Mouse (Mus musculus): ENCODE data around the gene Cilp. TPM values are rescaled to one million over a fixed set of nuclear protein-coding genes. Genes with fewer than 3 reads are reported as not detected.
"Not testable (repeated sequence)": the region's sequence is repeated elsewhere in the genome, so short reads cannot be mapped to it uniquely, and the experiment has no call there.

Cilp gene
- polyA plus RNA-seq, 1 experiment from 2014 or later = 0.48 TPM

DNA sequence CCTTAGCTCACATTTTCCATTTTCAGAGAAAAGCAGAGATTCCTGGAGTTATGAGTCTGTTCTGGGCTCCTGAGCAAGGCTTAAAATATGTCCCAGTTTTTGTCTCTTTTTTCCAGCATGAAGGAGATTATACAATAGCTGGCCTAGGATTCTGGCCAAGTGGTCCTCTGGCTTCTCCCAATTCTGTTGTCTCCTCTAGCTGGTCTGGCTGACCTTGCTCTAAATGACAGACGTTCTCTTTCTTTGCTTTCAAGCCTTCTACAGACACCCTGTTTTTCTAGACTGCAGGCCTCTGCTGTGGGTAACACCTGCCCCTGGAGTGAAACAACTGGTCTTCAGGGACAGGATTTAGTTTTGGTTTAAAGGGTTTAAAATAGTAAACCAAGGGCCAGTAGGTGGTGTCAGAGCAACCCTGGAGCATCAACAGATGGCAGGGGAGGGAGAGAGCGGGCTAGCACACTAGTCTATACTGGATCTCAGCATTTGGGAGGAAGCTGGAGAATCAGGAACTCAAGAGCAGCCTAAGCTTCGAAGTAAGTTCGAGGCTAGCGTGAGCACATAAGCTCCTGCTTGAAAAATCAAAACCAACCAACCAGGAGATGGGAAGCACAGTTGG, 16.7 kb downstream of the Cilp start:
- no peak overlapping the region for H3K9ac ChIP-seq
- no peak for ATAC-seq (ENCODE audit: low FRiP score, low read depth)
- no peaks in the 10 kb centered on the region for H3K36me3 ChIP-seq
- H3K4me1 ChIP-seq (replicated peaks) = no peaks in the 10 kb centered on the region
- 74% methylated on average over 5 of the region's 5 CpGs for WGBS
- no peak overlapping the region for H3K4me3 ChIP-seq
- no peaks in the 10 kb centered on the region for H3K27me3 ChIP-seq
- no peak overlapping the region for H3K4me2 ChIP-seq
- no peak overlapping the region for H3K27ac ChIP-seq (replicated peaks)
- no peaks in the 10 kb centered on the region for H3K9me3 ChIP-seq

DNA sequence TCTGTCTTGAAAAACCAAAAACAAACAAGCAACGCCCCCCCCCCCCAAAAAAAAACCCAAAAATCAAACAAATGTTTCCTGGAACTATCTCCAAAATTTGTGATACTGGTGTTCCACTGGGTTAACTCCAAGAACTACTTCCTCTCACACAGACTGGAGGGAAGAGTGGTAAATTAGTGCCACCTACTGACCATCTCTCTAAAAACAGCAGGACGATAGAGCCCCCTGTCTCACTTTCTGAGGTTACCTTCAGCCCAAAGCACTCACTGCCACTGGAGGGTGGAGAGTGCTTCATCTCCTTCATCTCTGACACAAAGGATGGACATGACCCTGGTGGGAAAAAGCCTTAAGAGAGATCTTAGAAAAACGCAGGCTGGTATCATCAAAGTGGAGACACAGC, 18.3 kb downstream of the Cilp start:
- Histone ChIP-seq H3K4me1 (replicated peaks) (no peaks in the 10 kb centered on the region), H3K27ac (replicated peaks) (no peak overlapping the region), H3K9ac (no peak overlapping the region), H3K36me3 (no peaks in the 10 kb centered on the region), H3K4me2 (no peak overlapping the region), H3K27me3 (no peaks in the 10 kb centered on the region), H3K4me3 (no peak overlapping the region), H3K9me3 (no peaks in the 10 kb centered on the region)
- 0 out of 2 replicates have a peak, but pooled peaks have one; percentile 56 for ATAC-seq (ENCODE audit: low FRiP score, low read depth)
- whole genome bisulfite sequencing = 4% methylated on average over 3 of the region's 3 CpGs

DNA sequence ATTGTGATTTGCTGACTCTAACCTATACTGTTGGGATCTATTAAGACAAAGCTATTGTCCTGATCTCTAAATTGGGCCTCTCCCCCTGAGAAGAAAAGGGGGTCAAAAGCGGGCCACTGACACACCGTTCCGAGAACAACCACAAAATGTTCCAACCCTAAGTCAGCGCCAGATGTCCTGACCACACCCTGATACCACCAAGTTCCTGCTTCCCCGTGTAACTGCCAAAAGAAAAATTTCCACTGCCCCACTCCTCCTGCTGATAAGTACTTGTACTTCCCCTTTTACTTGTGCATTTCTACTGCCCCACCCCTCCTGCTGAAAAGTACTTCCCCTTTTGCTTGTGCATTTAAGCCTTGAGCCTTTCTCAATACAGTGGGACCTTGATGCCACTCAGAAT, 23.3 kb downstream of the Cilp start:
- not testable (repeated sequence) for H3K4me1 ChIP-seq (replicated peaks); H3K36me3 ChIP-seq; H3K27ac ChIP-seq (replicated peaks); H3K27me3 ChIP-seq; H3K4me3 ChIP-seq; ATAC-seq (ENCODE audit: low FRiP score, low read depth); H3K9ac ChIP-seq; H3K4me2 ChIP-seq; H3K9me3 ChIP-seq
- WGBS = 87% methylated on average over 5 of the region's 5 CpGs

DNA sequence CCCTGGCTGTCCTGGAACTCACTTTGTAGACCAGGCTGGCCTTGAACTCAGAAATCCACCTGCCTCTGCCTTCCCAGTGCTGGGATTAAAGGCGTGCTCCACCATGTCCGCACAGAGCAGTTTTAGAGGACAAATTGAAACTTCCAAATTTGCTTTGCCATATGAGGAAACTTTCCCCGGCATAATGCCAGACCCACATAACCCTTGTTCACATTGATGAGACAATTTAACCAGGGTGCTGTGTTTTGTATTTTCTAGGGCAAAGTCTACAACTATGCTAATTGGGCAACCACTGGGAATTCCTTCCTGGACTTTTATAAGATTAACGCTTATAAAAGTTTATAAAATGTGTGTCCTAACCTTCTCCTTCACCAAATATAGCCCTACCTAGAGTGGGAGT, 25.0 kb downstream of the Cilp start:
- H3K4me1 ChIP-seq (replicated peaks) = peaks cover 11% of the 10 kb centered on the region
- H3K4me2 ChIP-seq = no peak overlapping the region
- H3K4me3 ChIP-seq = no peak overlapping the region
- H3K9ac ChIP-seq = no peak overlapping the region
- H3K27ac ChIP-seq (replicated peaks) = no peak overlapping the region
- 95% methylated on average over 4 of the region's 4 CpGs for WGBS
- H3K36me3 ChIP-seq = no peaks in the 10 kb centered on the region
- no peak for ATAC-seq (ENCODE audit: low FRiP score, low read depth)
- H3K27me3 ChIP-seq = no peaks in the 10 kb centered on the region
- no peaks in the 10 kb centered on the region for H3K9me3 ChIP-seq

DNA sequence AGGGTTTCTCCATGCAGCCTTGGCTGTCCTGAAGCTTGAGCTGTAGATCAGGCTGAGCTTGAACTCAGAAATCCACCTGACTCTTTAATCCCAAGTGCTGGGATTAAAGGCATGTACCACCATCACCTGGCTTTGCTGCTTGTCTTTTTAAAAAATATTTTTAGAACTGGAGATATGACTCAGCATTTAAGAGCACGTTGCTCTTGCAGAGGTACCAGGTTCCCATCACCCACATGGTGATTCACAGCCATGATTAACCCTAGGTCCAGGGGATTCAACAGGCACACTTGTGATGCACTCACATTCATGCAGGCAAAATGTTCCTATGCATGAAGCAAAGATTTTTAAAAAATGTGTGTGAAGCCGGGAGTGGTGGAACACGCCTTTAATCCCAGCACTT, 27.4 kb downstream of the Cilp start:
- Histone ChIP-seq H3K27me3 (no peaks in the 10 kb centered on the region), H3K27ac (replicated peaks) (no peak overlapping the region), H3K9ac (no peak overlapping the region), H3K4me2 (no peak overlapping the region), H3K36me3 (0 out of 2 replicates have a peak, but pooled peaks cover 1% of the 10 kb centered on the region), H3K4me3 (no peak overlapping the region), H3K4me1 (replicated peaks) (peaks cover 23% of the 10 kb centered on the region), H3K9me3 (no peaks in the 10 kb centered on the region)
- ATAC-seq (ENCODE audit: low FRiP score, low read depth) = no peak
- 92% methylated on average over 3 of the region's 3 CpGs for WGBS

DNA sequence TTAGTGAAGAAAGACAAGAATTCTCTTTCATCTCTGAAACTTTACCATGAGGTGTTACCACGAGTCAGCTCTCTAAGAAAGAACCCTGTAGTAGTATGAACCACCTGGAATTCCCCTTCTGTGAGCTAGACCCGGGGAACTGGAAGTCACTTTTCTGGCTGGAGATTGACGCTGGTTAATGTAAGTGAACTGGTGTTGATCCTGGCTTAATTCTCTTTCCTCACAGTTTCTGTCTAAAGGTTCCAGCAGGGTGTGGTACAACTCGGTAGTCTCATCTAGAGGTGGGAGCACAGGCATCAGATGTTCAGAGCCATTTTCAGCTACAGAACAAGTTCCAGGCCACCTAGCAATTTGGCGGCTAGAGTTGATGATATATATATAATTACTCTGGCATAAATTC, 28.1 kb downstream of the Cilp start:
- 40% methylated on average over 5 of the region's 5 CpGs for WGBS
- Histone ChIP-seq H3K27ac (replicated peaks) (peak overlapping the region; percentile 70), H3K9me3 (no peaks in the 10 kb centered on the region), H3K4me2 (peak overlapping the region; percentile 87), H3K4me3 (peak overlapping the region; percentile 93), H3K36me3 (0 out of 2 replicates have a peak, but pooled peaks cover 8% of the 10 kb centered on the region), H3K9ac (peak overlapping the region; percentile 60), H3K4me1 (replicated peaks) (peaks cover 23% of the 10 kb centered on the region), H3K27me3 (no peaks in the 10 kb centered on the region)
- ATAC-seq (ENCODE audit: low FRiP score, low read depth) = no peak

DNA sequence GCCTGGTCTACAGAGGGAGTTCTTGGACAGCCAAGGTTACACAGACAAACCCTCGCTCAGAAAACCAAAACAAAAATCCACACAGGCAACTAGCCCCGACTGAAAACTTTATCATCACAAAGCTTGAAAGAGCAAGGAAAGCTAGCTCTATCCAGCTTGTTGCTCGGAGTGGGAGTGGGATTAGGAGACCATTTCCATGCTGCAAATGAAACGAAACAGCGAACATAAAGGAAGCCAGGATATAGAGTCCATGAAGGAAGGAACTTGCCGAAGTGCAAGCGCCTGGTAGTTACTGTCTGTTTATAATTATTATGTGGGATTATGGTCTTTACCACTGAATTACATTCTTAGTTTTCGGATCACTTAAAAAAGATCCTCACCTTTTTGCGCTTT, 28.6 kb downstream of the Cilp start:
- WGBS = under 1% methylated on average over 9 of the region's 9 CpGs
- no peak; the same call in 1 of the 2 replicates for ATAC-seq (ENCODE audit: low FRiP score, low read depth)

DNA sequence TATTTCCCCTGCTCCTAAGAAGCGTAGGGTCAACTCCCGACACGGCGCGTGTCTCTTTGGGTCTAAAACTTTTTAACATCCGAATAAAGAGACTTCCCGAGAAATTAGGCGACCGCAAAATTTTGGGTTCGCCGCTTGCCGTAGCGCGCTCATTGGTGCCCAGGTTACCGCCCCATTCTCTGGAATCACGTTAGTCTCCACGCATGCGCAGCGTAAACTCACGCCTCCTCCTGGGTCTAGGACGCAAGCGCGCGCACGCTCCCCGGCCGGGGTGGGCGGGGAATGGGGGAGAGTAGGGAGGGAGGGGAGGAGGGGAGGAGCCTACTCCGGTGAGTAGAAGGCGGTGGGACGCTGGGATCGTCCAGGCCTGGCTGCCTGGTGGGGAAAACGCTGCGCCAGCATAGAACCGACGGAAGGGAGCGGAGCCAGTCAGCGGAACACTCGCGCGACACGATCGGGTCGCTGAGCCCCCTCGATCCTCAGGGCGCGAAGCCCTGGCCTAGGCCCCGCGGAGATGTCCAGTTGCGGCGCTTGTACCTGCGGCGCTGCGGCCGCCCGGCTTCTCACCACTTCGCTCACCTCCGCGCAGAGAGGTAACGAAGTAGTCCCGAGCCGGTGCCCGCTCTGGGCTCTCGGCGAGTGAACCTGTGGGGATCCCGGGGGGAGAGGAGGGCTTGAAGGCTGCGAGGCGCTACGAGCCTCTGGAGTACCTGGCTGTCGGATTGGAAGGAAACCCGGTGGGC, 29.2 kb downstream of the Cilp start, which contains the start of gene Clpx:
Gene Clpx (plus strand): TSS at position 288 of the 743 bp plus-strand sequence.
- no peaks in the 10 kb centered on the region for H3K27me3 ChIP-seq
- peaks cover 26% of the 10 kb centered on the region for H3K4me1 ChIP-seq (replicated peaks)
- no peaks in the 10 kb centered on the region for H3K9me3 ChIP-seq
- peak within 1 kb of the TSS; percentile 93 for H3K4me3 ChIP-seq
- peak; percentile 99 for ATAC-seq (ENCODE audit: low FRiP score, low read depth)
- peak within 1 kb of the TSS; percentile 87 for H3K4me2 ChIP-seq
- under 1% methylated on average over 66 of the region's 71 CpGs for WGBS
- peak within 1 kb of the TSS; percentile 96 for H3K9ac ChIP-seq
- peak within 1 kb of the TSS; percentile 90 for H3K27ac ChIP-seq (replicated peaks)
- H3K36me3 ChIP-seq = 0 out of 2 replicates have a peak, but pooled peaks cover 8% of the 10 kb centered on the region

More for the DNA sequence above, 28.6 kb downstream of the Cilp start:
- Histone ChIP-seq H3K9me3 (no peaks in the 10 kb centered on the region), H3K27me3 (no peaks in the 10 kb centered on the region), H3K4me3 (peak overlapping the region; percentile 93), H3K4me2 (peak overlapping the region; percentile 87), H3K9ac (peak overlapping the region; percentile 60), H3K36me3 (0 out of 2 replicates have a peak, but pooled peaks cover 8% of the 10 kb centered on the region), H3K27ac (replicated peaks) (peak overlapping the region; percentile 70), H3K4me1 (replicated peaks) (peaks cover 23% of the 10 kb centered on the region)

DNA sequence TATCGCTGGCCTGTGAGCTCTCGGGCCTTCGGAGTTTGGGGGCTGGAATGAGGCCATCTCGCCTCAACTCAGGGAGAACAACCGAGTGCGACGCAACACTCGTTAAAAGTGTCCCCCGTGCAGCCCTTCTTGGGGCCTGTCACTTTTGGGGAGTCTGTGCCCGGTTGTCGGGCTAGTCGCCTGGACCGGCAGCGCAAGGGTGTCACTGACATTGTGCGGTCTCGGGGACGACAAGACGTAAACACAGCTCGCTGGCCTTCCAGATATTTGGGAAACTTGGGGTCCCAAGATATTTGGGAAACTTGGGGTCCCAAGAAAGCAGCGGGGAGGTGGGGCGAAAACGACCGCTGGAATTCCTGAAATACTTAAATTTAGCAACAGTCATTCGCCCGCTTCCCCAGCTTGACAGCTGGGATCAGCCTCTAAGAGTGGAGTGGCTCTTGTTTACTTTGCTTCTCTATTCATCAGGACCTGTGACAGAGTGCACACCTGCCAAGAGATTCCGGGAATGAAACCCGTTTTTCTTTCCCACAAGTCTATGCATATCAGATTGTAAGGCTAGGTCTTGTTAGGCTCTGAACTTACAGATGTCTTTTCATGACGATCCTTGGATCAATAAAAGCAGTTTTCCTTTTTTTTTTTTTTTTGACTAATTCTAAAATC, 29.9 kb downstream of the Cilp start:
- 4% methylated on average over 28 of the region's 28 CpGs for WGBS
- ATAC-seq (ENCODE audit: low FRiP score, low read depth) = no peak

DNA sequence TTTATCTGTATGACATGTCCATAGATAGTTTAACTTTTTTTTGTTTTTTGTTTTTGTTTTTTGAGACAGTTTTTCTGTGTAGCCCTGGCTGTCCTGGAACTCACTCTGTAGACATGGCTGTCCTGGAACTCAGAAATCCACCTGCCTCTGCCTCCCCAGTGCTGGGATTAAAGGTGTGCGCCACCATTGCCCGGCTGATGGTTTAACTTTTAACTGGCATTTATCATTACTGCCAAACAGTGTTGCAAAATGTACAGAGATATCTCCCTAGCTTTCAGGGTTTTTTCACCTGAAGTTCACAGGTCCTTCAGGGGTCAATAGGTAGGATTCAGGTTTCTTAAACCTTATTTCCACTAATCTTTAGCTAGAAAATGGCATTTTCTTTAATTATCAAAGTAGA, 32.1 kb downstream of the Cilp start:
- no peak overlapping the region for H3K9ac ChIP-seq
- peaks cover 26% of the 10 kb centered on the region for H3K4me1 ChIP-seq (replicated peaks)
- no peak overlapping the region for H3K27ac ChIP-seq (replicated peaks)
- H3K9me3 ChIP-seq = no peaks in the 10 kb centered on the region
- H3K27me3 ChIP-seq = no peaks in the 10 kb centered on the region
- H3K4me2 ChIP-seq = no peak overlapping the region
- H3K4me3 ChIP-seq = no peak overlapping the region
- 100% methylated on average over 2 of the region's 2 CpGs for WGBS
- H3K36me3 ChIP-seq = peaks cover 27% of the 10 kb centered on the region
- ATAC-seq (ENCODE audit: low FRiP score, low read depth) = no peak

More for the DNA sequence above, 29.9 kb downstream of the Cilp start:
- peak overlapping the region; percentile 96 for H3K9ac ChIP-seq
- H3K4me1 ChIP-seq (replicated peaks) = peaks cover 26% of the 10 kb centered on the region
- peak overlapping the region; percentile 90 for H3K27ac ChIP-seq (replicated peaks)
- H3K4me2 ChIP-seq = peak overlapping the region; percentile 87
- H3K9me3 ChIP-seq = no peaks in the 10 kb centered on the region
- no peaks in the 10 kb centered on the region for H3K27me3 ChIP-seq
- peaks cover 9% of the 10 kb centered on the region; the same call in 1 of the 2 replicates for H3K36me3 ChIP-seq
- peak overlapping the region; percentile 93 for H3K4me3 ChIP-seq

DNA sequence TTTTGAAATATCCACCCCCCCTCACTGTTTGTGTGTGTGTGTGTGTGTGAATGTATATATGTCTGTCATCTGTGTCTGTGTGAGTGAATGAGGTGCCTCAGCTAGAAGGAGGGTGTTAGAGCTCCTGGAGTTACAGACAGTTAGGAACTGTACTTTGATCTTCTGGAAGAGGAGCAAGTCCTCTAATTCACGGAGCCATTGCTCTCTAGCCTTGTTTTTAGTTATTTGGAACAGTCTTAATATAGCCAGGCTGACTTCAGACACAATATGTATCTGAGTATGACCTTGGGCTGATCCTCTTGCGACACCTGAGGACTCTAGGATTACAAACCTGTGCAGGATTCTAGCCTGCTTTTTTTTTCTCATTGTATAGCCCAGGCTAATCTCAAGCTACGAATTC, 33.8 kb downstream of the Cilp start:
- no peak for ATAC-seq (ENCODE audit: low FRiP score, low read depth)
- Histone ChIP-seq H3K9ac (no peak overlapping the region), H3K4me3 (no peak overlapping the region), H3K4me1 (replicated peaks) (peaks cover 18% of the 10 kb centered on the region), H3K4me2 (no peak overlapping the region), H3K36me3 (peaks cover 42% of the 10 kb centered on the region), H3K27ac (replicated peaks) (no peak overlapping the region), H3K9me3 (no peaks in the 10 kb centered on the region), H3K27me3 (no peaks in the 10 kb centered on the region)
- 93% methylated on average over 3 of the region's 3 CpGs for WGBS

DNA sequence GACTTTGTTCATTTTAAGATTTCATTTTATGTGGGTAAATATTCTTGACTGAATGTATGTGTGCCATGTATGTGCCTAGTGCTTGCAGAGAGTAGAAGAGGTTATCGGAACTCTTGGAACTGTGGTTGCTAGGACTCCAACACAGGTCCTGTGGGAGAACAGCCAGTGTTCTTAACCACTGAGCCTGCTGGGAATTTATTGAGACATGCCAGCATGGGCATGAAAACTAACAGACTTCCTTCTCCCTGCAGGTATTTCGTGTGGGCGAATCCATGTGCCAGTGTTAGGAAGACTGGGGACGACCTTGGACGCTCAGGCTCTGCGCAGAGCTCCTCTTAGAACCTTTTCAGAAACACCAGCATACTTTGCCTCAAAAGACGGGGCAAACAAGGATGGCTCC, 34.7 kb downstream of the Cilp start:
- Histone ChIP-seq H3K4me3 (no peak overlapping the region), H3K27me3 (no peaks in the 10 kb centered on the region), H3K4me2 (no peak overlapping the region), H3K4me1 (replicated peaks) (peaks cover 18% of the 10 kb centered on the region), H3K36me3 (peaks cover 45% of the 10 kb centered on the region), H3K9me3 (no peaks in the 10 kb centered on the region), H3K9ac (no peak overlapping the region), H3K27ac (replicated peaks) (no peak overlapping the region)
- WGBS = 96% methylated on average over 7 of the region's 7 CpGs
- ATAC-seq (ENCODE audit: low FRiP score, low read depth) = no peak
